Mouse (Mus musculus) midbrain, embryonic 10.5 days (tissue): ENCODE data around the gene Odf3b. TPM values are rescaled to one million over a fixed set of nuclear protein-coding genes. Genes with fewer than 3 reads are reported as not detected.

Experiments
- DNase-seq: peaks from one replicate; pipeline ENCODE4 v3.0.0-alpha.2; 2017; ENCODE audit warnings: low spot score
- H3K27ac ChIP-seq: fragments of 300-500 bp; sonication (generic); replicated peaks from 2 replicates; pipeline ENCODE4 v1.5.1; 2016; ENCODE audit warnings: mild to moderate bottlenecking
- H3K27me3 ChIP-seq: fragments of 300-500 bp; sonication (generic); 2 replicates; pipeline ENCODE4 v1.6.1; 2016; ENCODE audit warnings: low read depth, mild to moderate bottlenecking; ENCODE audit not compliant: poor library complexity, severe bottlenecking
- H3K36me3 ChIP-seq: fragments of 300-500 bp; sonication (generic); 2 replicates; pipeline ENCODE4 v1.6.1; 2016; ENCODE audit warnings: mild to moderate bottlenecking, moderate library complexity
- H3K4me1 ChIP-seq: fragments of 300-500 bp; sonication (generic); 2 replicates; pipeline ENCODE4 v1.6.1; 2016
- H3K4me3 ChIP-seq: fragments of 300-500 bp; sonication (generic); 2 replicates; pipeline ENCODE4 v1.5.1; 2016; ENCODE audit warnings: mild to moderate bottlenecking, moderate library complexity
- H3K9me3 ChIP-seq: fragments of 300-500 bp; sonication (generic); replicated peaks from 2 replicates; pipeline ENCODE4 v1.6.1; 2016; ENCODE audit warnings: mild to moderate bottlenecking
- WGBS: fragments of 180-500 bp; shearing (Covaris S2); methylation state at CpG from one replicate; pipeline ENCODE4 v1.1.7; 2016; 5-methylcytosine and 5-hydroxymethylcytosine counted together
- polyA plus RNA-seq: library from polyadenylated mRNA; unstranded; fragments of >200 nt; fragmentation: Nextera tagmentation; extraction: Ambion mirVana; gene quantifications from 2 replicates; pipeline ENCODE4 v1.2.1, GENCODE M21; 2016

The Odf3b gene
- polyA plus RNA-seq, 1 experiment from 2014 or later: 0.11 TPM

GRCm38 (mm10) chr15:89352054-89352453 lies 27.0 kb downstream of the Odf3b start:
- no peak for DNase-seq
- Histone ChIP-seq H3K4me1 (peaks cover 22% of the 10 kb centered on the region), H3K27ac (no peak overlapping the region), H3K4me3 (no peak overlapping the region), H3K27me3 (no peaks in the 10 kb centered on the region), H3K36me3 (peaks cover 50% of the 10 kb centered on the region), H3K9me3 (no peaks in the 10 kb centered on the region)
- WGBS: 94% methylated on average over 14 of the region's 14 CpGs

- 93% methylated on average over 15 of the region's 15 CpGs for WGBS
These were observed 27.8 kb downstream of the Odf3b start for GRCm38 (mm10) chr15:89351302-89351701.

GRCm38 (mm10) chr15:89350447-89350846 lies 28.6 kb downstream of the Odf3b start:
- no peaks in the 10 kb centered on the region for H3K9me3 ChIP-seq
- no peak overlapping the region for H3K4me3 ChIP-seq
- H3K27me3 ChIP-seq: no peaks in the 10 kb centered on the region
- peaks cover 50% of the 10 kb centered on the region for H3K36me3 ChIP-seq
- DNase-seq: no peak
- peaks cover 18% of the 10 kb centered on the region for H3K4me1 ChIP-seq
- WGBS: 87% methylated on average over 5 of the region's 5 CpGs
- no peak overlapping the region for H3K27ac ChIP-seq

More at GRCm38 (mm10) chr15:89351302-89351701, 27.8 kb downstream of the Odf3b start:
- Histone ChIP-seq H3K4me1 (peaks cover 18% of the 10 kb centered on the region), H3K27ac (no peak overlapping the region), H3K27me3 (no peaks in the 10 kb centered on the region), H3K36me3 (peaks cover 50% of the 10 kb centered on the region), H3K4me3 (no peak overlapping the region), H3K9me3 (no peaks in the 10 kb centered on the region)
- DNase-seq: no peak

- Histone ChIP-seq H3K4me1 (no peaks in the 10 kb centered on the region), H3K4me3 (no peak overlapping the region), H3K36me3 (no peaks in the 10 kb centered on the region), H3K9me3 (no peaks in the 10 kb centered on the region), H3K27ac (no peak overlapping the region), H3K27me3 (no peaks in the 10 kb centered on the region)
- DNase-seq: no peak
- 79% methylated on average over 3 of the region's 3 CpGs for WGBS
These were observed 35.8 kb downstream of the Odf3b start for GRCm38 (mm10) chr15:89343325-89343724.

- no peaks in the 10 kb centered on the region for H3K9me3 ChIP-seq
- no peak overlapping the region for H3K4me3 ChIP-seq
- no peak for DNase-seq
- H3K27me3 ChIP-seq: no peaks in the 10 kb centered on the region
- H3K4me1 ChIP-seq: no peaks in the 10 kb centered on the region
- no peaks in the 10 kb centered on the region for H3K36me3 ChIP-seq
- 55% methylated on average over 1 of the region's 1 CpGs for WGBS
- H3K27ac ChIP-seq: no peak overlapping the region
These were observed 37.4 kb downstream of the Odf3b start for GRCm38 (mm10) chr15:89341678-89342077.

- DNase-seq: no peak
- Histone ChIP-seq H3K36me3 (no peaks in the 10 kb centered on the region), H3K9me3 (no peaks in the 10 kb centered on the region), H3K4me3 (no peak overlapping the region), H3K27ac (no peak overlapping the region), H3K27me3 (no peaks in the 10 kb centered on the region), H3K4me1 (no peaks in the 10 kb centered on the region)
- 86% methylated on average over 3 of the region's 3 CpGs for WGBS
These were observed 38.9 kb downstream of the Odf3b start for GRCm38 (mm10) chr15:89340136-89340535.

- no peaks in the 10 kb centered on the region for H3K36me3 ChIP-seq
- 87% methylated on average over 2 of the region's 2 CpGs for WGBS
These were observed 39.4 kb downstream of the Odf3b start for GRCm38 (mm10) chr15:89339696-89340095.

GRCm38 (mm10) chr15:89336422-89336821 lies 42.7 kb downstream of the Odf3b start:
- Histone ChIP-seq H3K9me3 (no peaks in the 10 kb centered on the region), H3K4me1 (no peaks in the 10 kb centered on the region), H3K27ac (no peak overlapping the region), H3K36me3 (no peaks in the 10 kb centered on the region), H3K27me3 (no peaks in the 10 kb centered on the region), H3K4me3 (no peak overlapping the region)
- no peak for DNase-seq
- WGBS: 86% methylated on average over 14 of the region's 14 CpGs

More at GRCm38 (mm10) chr15:89339696-89340095, 39.4 kb downstream of the Odf3b start:
- no peaks in the 10 kb centered on the region for H3K9me3 ChIP-seq
- no peaks in the 10 kb centered on the region for H3K4me1 ChIP-seq
- H3K27ac ChIP-seq: no peak overlapping the region
- H3K4me3 ChIP-seq: no peak overlapping the region
- H3K27me3 ChIP-seq: no peaks in the 10 kb centered on the region
- DNase-seq: no peak

GRCm38 (mm10) chr15:89334774-89335537 lies 44.1 kb downstream of the Odf3b start:
- no peak overlapping the region for H3K27ac ChIP-seq
- DNase-seq: no peak
- H3K36me3 ChIP-seq: no peaks in the 10 kb centered on the region
- 85% methylated on average over 17 of the region's 17 CpGs for WGBS
- no peaks in the 10 kb centered on the region for H3K9me3 ChIP-seq
- H3K27me3 ChIP-seq: no peaks in the 10 kb centered on the region
- H3K4me3 ChIP-seq: no peak overlapping the region
- no peaks in the 10 kb centered on the region for H3K4me1 ChIP-seq

GRCm38 (mm10) chr15:89334271-89334670 lies 44.8 kb downstream of the Odf3b start, which contains the start of gene Miox:
Miox (plus strand) TSS chr15:89334398.
- no peak within 1 kb of the TSS for H3K4me3 ChIP-seq
- H3K4me1 ChIP-seq: no peaks in the 10 kb centered on the region
- 90% methylated on average over 7 of the region's 7 CpGs for WGBS
- H3K9me3 ChIP-seq: no peaks in the 10 kb centered on the region
- no peaks in the 10 kb centered on the region for H3K36me3 ChIP-seq
- no peaks in the 10 kb centered on the region for H3K27me3 ChIP-seq
- no peak within 1 kb of the TSS for H3K27ac ChIP-seq
- DNase-seq: no peak

Other genes with a start within 250 kb of the Odf3b start
- 31.8 and 36.7 TPM in 2 replicates for gene Mapk12, start 238.6 kb downstream of the Odf3b start, polyA plus RNA-seq
- 38.8 and 47.4 TPM in 2 replicates for gene Mapk11, start 229.7 kb downstream of the Odf3b start, polyA plus RNA-seq
- 130 and 144 TPM in 2 replicates for gene Plxnb2, start 198.5 kb downstream of the Odf3b start, polyA plus RNA-seq
- 27.7 and 37.3 TPM in 2 replicates for gene Dennd6b, start 182.8 kb downstream of the Odf3b start, polyA plus RNA-seq
- gene Ppp6r2, start 167.7 kb downstream of the Odf3b start, polyA plus RNA-seq: 25.4 and 41.8 TPM in 2 replicates
- 78.3 and 93.5 TPM in 2 replicates for gene Sbf1, start 64.0 kb downstream of the Odf3b start, polyA plus RNA-seq
- 0.20 and 0.21 TPM in 2 replicates for gene Adm2, start 56.6 kb downstream of the Odf3b start, polyA plus RNA-seq
- not detected in 2 replicates for gene Miox, start 44.9 kb downstream of the Odf3b start, polyA plus RNA-seq
- 53.7 and 56.2 TPM in 2 replicates for gene Lmf2, start 23.6 kb downstream of the Odf3b start, polyA plus RNA-seq
- gene Ncaph2, start 23.6 kb downstream of the Odf3b start, polyA plus RNA-seq: 191 and 197 TPM in 2 replicates
- 6.4 and 7.1 TPM in 2 replicates for gene Sco2, start 5.4 kb downstream of the Odf3b start, polyA plus RNA-seq
- 1.5 and 1.6 TPM in 2 replicates for gene Tymp, start 2.2 kb downstream of the Odf3b start, polyA plus RNA-seq
- not detected in 2 replicates for gene Klhdc7b, start 5.6 kb upstream of the Odf3b start, polyA plus RNA-seq
- gene Syce3, start 31.2 kb upstream of the Odf3b start, polyA plus RNA-seq: not detected in 2 replicates
- gene Cpt1b, start 46.6 kb upstream of the Odf3b start, polyA plus RNA-seq: 0.83 and 0.97 TPM in 2 replicates
- gene C730034F03Rik, start 50.3 kb upstream of the Odf3b start, polyA plus RNA-seq: 4.7 and 5.4 TPM in 2 replicates
- 0.20 TPM in 1 of 2 replicates, not detected in the other for gene Gm44502, start 50.4 kb upstream of the Odf3b start, polyA plus RNA-seq
- 44.1 and 53.4 TPM in 2 replicates for gene Chkb, start 50.6 kb upstream of the Odf3b start, polyA plus RNA-seq
- 26.4 and 38.3 TPM in 2 replicates for gene Mapk8ip2, start 74.6 kb upstream of the Odf3b start, polyA plus RNA-seq
- gene Arsa, start 98.1 kb upstream of the Odf3b start, polyA plus RNA-seq: 13.5 and 14.0 TPM in 2 replicates
- gene Shank3, start 120.3 kb upstream of the Odf3b start, polyA plus RNA-seq: 2.1 and 2.6 TPM in 2 replicates
- gene Acr, start 189.0 kb upstream of the Odf3b start, polyA plus RNA-seq: 0.10 and 0.47 TPM in 2 replicates
- gene Rabl2, start 212.6 kb upstream of the Odf3b start, polyA plus RNA-seq: 80.1 and 80.7 TPM in 2 replicates